Mouse (Mus musculus): ENCODE data around the gene Abraxas2. TPM values are rescaled to one million over a fixed set of nuclear protein-coding genes. Genes with fewer than 3 reads are reported as not detected.

The Abraxas2 gene
- polyA plus RNA-seq, 1 experiment, result 20.2 TPM

DNA sequence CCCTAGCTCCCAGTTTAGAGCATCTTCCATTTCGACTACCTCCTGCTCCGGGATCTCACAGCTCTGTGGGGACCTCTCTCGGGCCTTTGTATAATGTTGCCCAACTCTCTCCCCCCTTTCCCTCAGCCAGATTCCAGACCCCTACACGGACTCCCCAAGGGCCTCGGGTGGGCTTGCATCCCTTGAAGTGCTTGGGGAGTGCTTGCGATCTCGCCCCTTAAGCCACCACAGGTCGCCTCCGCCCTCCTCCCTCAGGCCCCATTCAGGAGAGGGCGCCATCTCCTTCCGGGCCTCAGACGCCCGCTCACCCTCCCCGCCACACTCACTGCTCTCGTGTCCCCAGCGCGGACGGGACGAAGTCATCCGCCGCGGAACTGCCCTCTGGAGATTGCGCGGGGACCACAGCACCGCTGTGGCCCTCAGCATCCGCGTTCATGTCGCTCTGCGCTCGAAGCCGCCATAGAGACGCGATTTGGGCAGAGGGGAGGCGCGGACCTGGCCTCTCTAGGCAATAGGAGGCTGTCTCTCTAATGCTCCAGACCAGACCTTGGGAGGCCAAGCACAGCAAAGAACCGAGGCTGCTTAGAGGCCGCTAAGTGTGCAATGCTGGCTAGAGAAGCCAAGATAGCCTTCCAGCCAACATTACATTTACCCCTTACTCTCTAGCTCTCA lies 6.7 kb upstream of the Abraxas2 start, which contains the start of gene Eef1akmt2:
TSS of gene Eef1akmt2 (minus strand) at position 501 of the 672 bp plus-strand sequence.
- peak within 1 kb of the TSS; percentile 17 for H3ac ChIP-seq (ENCODE audit: control insufficient read depth, insufficient read length)
- H3K36me3 ChIP-seq (ENCODE audit: control insufficient read depth, insufficient read depth), result peaks cover 9% of the 10 kb centered on the region
- no peaks in the 10 kb centered on the region for H3K79me2 ChIP-seq (ENCODE audit: control insufficient read depth, insufficient read depth)
- peak; percentile 71 for TF ChIP-seq POLR2A (IDR thresholded peaks at IDR 0.05; ENCODE audit: insufficient read length, low read depth)
- peak in 1 of 3 experiments; percentile 6 for TF ChIP-seq MYOD1 (IDR thresholded peaks at IDR 0.05; ENCODE audit: control insufficient read depth in 1 of 3, insufficient read length in 2 of 3, low read depth in 2 of 3)
- no peak for TF ChIP-seq SRF (IDR thresholded peaks at IDR 0.05; ENCODE audit: control insufficient read depth, insufficient read length, low read depth)
- TF ChIP-seq REST (IDR thresholded peaks at IDR 0.05; ENCODE audit: insufficient read depth, insufficient read length), result no peak
- peak; percentile 65 for TF ChIP-seq POLR2AphosphoS2 (IDR thresholded peaks at IDR 0.05; ENCODE audit: insufficient read length, low read depth)
- TF ChIP-seq MYOG (IDR thresholded peaks at IDR 0.05; ENCODE audit: control insufficient read depth in 1 of 3, insufficient read depth in 1 of 3, insufficient read length in 2 of 3, low read depth in 2 of 3), result no peak
- H3K4me2 ChIP-seq (ENCODE audit: low read depth), result peak within 1 kb of the TSS; percentile 68
- H3K4me3 ChIP-seq, result peak within 1 kb of the TSS; percentile 48
- H3K27me3 ChIP-seq (ENCODE audit: control insufficient read depth, insufficient read depth, insufficient read length), result no peaks in the 10 kb centered on the region

DNA sequence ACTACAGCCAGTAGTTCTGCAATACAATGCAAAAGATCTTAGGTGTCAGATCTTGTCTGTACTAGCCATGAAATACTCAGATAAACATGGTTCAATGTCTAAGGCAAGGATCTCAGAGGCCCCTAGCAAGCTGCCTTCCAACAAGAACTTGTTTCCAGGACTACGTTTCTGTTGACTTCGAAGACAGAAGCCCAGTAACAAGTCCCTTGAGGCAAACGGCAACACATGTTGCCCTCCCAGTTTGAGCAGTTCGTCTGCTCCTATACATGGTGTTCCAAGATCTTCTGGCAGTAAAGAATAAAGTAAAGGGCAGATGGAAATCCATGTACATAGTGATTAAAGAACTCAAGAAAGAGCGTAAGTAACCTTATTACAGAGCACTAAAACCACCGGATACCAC lies 5.7 kb upstream of the Abraxas2 start:
- Histone ChIP-seq H3K4me3 (no peak overlapping the region), H3K27me3 (ENCODE audit: control insufficient read depth, insufficient read depth, insufficient read length) (no peaks in the 10 kb centered on the region), H3ac (ENCODE audit: control insufficient read depth, insufficient read length) (no peak overlapping the region), H3K79me2 (ENCODE audit: control insufficient read depth, insufficient read depth) (no peaks in the 10 kb centered on the region), H3K4me2 (ENCODE audit: low read depth) (no peak overlapping the region), H3K36me3 (ENCODE audit: control insufficient read depth, insufficient read depth) (peaks cover 5% of the 10 kb centered on the region)
- TF ChIP-seq TCF3 (IDR thresholded peaks at IDR 0.05; ENCODE audit: insufficient read length, low read depth) (no peak), TCF12 (IDR thresholded peaks at IDR 0.05; ENCODE audit: insufficient read depth, poor library complexity, severe bottlenecking) (no peak), CEBPB (IDR thresholded peaks at IDR 0.05; ENCODE audit: insufficient read depth, poor library complexity, severe bottlenecking) (no peak), MYOG (IDR thresholded peaks at IDR 0.05; ENCODE audit: control insufficient read depth in 1 of 3, insufficient read depth in 1 of 3, insufficient read length in 2 of 3, low read depth in 2 of 3) (no peak), MAX (IDR thresholded peaks at IDR 0.05; ENCODE audit: low read depth) (no peak), POLR2AphosphoS2 (IDR thresholded peaks at IDR 0.05; ENCODE audit: insufficient read length, low read depth) (no peak), E2F4 (IDR thresholded peaks at IDR 0.05; ENCODE audit: insufficient read depth) (no peak), REST (IDR thresholded peaks at IDR 0.05; ENCODE audit: insufficient read depth, insufficient read length) (no peak), SRF (IDR thresholded peaks at IDR 0.05; ENCODE audit: control insufficient read depth, insufficient read length, low read depth) (no peak), MYOD1 (IDR thresholded peaks at IDR 0.05; ENCODE audit: control insufficient read depth in 1 of 3, insufficient read length in 2 of 3, low read depth in 2 of 3) (no peak), USF1 (IDR thresholded peaks at IDR 0.05; ENCODE audit: low read depth) (no peak), POLR2A (IDR thresholded peaks at IDR 0.05; ENCODE audit: insufficient read length, low read depth) (no peak)

DNA sequence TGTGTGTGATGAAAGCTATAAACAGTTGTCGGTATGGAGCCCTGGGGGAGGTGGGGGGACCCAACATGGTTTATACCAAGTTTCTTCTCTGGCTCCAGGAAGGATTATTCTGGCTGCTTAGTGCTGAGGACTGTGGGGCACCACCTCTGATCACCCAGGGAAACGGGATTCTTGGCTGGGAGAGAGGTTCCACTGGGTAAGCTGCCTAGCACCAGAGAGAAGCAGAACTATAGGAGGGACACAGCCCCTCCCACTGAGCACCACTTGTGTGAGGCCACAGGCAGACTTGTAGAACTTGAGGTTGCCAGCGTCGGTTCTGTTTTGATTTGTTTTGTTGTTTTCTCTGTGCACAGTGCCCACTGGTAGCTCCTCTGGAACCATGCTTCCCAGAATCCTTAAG lies 5.1 kb upstream of the Abraxas2 start:
- Histone ChIP-seq H3K79me2 (ENCODE audit: control insufficient read depth, insufficient read depth) (no peaks in the 10 kb centered on the region), H3K4me2 (ENCODE audit: low read depth) (no peak overlapping the region), H3K27me3 (ENCODE audit: control insufficient read depth, insufficient read depth, insufficient read length) (no peaks in the 10 kb centered on the region), H3K4me3 (no peak overlapping the region), H3ac (ENCODE audit: control insufficient read depth, insufficient read length) (no peak overlapping the region), H3K36me3 (ENCODE audit: control insufficient read depth, insufficient read depth) (no peaks in the 10 kb centered on the region)
- TF ChIP-seq TCF3 (IDR thresholded peaks at IDR 0.05; ENCODE audit: insufficient read length, low read depth) (no peak), USF1 (IDR thresholded peaks at IDR 0.05; ENCODE audit: low read depth) (no peak), SRF (IDR thresholded peaks at IDR 0.05; ENCODE audit: control insufficient read depth, insufficient read length, low read depth) (no peak), MAX (IDR thresholded peaks at IDR 0.05; ENCODE audit: low read depth) (no peak), REST (IDR thresholded peaks at IDR 0.05; ENCODE audit: insufficient read depth, insufficient read length) (no peak), POLR2AphosphoS2 (IDR thresholded peaks at IDR 0.05; ENCODE audit: insufficient read length, low read depth) (no peak), E2F4 (IDR thresholded peaks at IDR 0.05; ENCODE audit: insufficient read depth) (no peak), TCF12 (IDR thresholded peaks at IDR 0.05; ENCODE audit: insufficient read depth, poor library complexity, severe bottlenecking) (no peak), POLR2A (IDR thresholded peaks at IDR 0.05; ENCODE audit: insufficient read length, low read depth) (no peak), MYOG (IDR thresholded peaks at IDR 0.05; ENCODE audit: control insufficient read depth in 1 of 3, insufficient read depth in 1 of 3, insufficient read length in 2 of 3, low read depth in 2 of 3) (no peak), MYOD1 (IDR thresholded peaks at IDR 0.05; ENCODE audit: control insufficient read depth in 1 of 3, insufficient read length in 2 of 3, low read depth in 2 of 3) (no peak), CEBPB (IDR thresholded peaks at IDR 0.05; ENCODE audit: insufficient read depth, poor library complexity, severe bottlenecking) (no peak)

DNA sequence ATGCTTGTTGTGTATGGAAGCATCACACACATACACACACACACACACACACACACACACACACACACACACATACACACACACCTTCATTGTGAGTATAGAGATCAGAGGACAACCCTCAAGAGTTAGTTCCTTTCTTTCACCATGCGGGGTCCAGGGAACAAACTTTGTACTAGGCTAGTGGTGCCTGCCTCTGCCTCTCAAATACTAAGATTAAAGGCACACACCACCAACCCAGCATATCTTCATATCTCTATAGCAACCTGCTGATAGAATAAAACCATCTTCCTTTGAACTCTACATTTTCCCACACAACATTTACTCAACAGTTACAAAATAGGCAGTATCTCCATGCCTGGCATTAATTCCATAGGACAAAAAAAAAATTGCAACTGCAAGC lies 2.9 kb upstream of the Abraxas2 start:
- Histone ChIP-seq H3K79me2 (ENCODE audit: control insufficient read depth, insufficient read depth) (peaks cover 16% of the 10 kb centered on the region), H3K4me3 (no peak overlapping the region), H3K4me2 (ENCODE audit: low read depth) (no peak overlapping the region), H3ac (ENCODE audit: control insufficient read depth, insufficient read length) (no peak overlapping the region), H3K36me3 (ENCODE audit: control insufficient read depth, insufficient read depth) (no peaks in the 10 kb centered on the region), H3K27me3 (ENCODE audit: control insufficient read depth, insufficient read depth, insufficient read length) (no peaks in the 10 kb centered on the region)
- TF ChIP-seq POLR2A (IDR thresholded peaks at IDR 0.05; ENCODE audit: insufficient read length, low read depth) (no peak), MAX (IDR thresholded peaks at IDR 0.05; ENCODE audit: low read depth) (no peak), TCF12 (IDR thresholded peaks at IDR 0.05; ENCODE audit: insufficient read depth, poor library complexity, severe bottlenecking) (no peak), REST (IDR thresholded peaks at IDR 0.05; ENCODE audit: insufficient read depth, insufficient read length) (no peak), MYOG (IDR thresholded peaks at IDR 0.05; ENCODE audit: control insufficient read depth in 1 of 3, insufficient read depth in 1 of 3, insufficient read length in 2 of 3, low read depth in 2 of 3) (no peak), TCF3 (IDR thresholded peaks at IDR 0.05; ENCODE audit: insufficient read length, low read depth) (no peak), SRF (IDR thresholded peaks at IDR 0.05; ENCODE audit: control insufficient read depth, insufficient read length, low read depth) (no peak), POLR2AphosphoS2 (IDR thresholded peaks at IDR 0.05; ENCODE audit: insufficient read length, low read depth) (no peak), USF1 (IDR thresholded peaks at IDR 0.05; ENCODE audit: low read depth) (no peak), CEBPB (IDR thresholded peaks at IDR 0.05; ENCODE audit: insufficient read depth, poor library complexity, severe bottlenecking) (no peak), MYOD1 (IDR thresholded peaks at IDR 0.05; ENCODE audit: control insufficient read depth in 1 of 3, insufficient read length in 2 of 3, low read depth in 2 of 3) (no peak), E2F4 (IDR thresholded peaks at IDR 0.05; ENCODE audit: insufficient read depth) (no peak)

Data from myocyte (in vitro differentiated cells).